8 mouse cellular contexts compared by ENCODE assay signal in the genomic region with DNA sequence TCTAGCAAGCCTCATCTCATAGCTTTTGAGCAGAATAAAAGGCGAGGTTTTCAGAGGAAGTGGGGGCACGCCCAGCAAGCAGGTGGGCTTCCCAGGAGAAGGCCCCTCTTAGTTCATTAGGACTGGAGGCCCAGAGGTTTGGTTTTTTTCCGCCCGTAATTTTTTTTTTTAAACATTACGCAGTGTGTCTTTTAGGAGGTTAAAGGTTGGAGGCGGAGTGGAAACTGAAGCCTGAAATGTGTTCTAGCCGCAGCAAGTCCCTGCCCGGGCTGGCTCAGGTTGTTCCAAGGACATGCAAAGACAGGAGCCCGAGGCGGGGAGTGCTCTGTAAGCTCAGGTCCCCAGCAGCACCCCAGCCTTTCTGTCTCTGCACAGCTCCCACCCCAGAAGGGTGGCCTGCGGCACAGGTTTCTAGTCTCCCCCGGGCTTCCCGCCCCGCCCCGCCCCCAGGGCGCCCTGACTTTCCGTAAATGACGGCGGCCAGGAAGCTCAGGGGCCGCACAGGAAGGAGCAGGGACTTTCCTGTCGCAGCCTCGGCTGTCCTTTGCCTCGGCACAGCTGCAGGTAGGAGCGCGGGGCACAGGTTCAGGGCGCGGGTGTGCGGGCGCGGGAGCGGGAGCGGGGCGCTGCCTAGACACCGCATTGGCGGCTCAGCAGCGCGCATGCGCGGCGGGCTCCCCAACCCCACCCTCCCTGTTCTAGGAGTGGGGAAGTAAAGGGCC. TPM values are rescaled to one million over a fixed set of nuclear protein-coding genes. Genes with fewer than 3 reads are reported as not detected.
DNase-seq lines count a peak whose midpoint lies in the region; ATAC-seq and TF ChIP-seq lines count a peak whose summit lies in the region.

Gene Jak3, plus strand, starts transcription at position 277 of the 722 bp plus-strand sequence.

- no peak for TF ChIP-seq CTCF in Patski (IDR thresholded peaks at IDR 0.05)
- no peak for TF ChIP-seq CTCF in heart, adult 2 months (IDR thresholded peaks at IDR 0.05)

- 0 out of 2 replicates have a peak, but pooled peaks have one; percentile 31 for TF ChIP-seq EP300 in heart, adult 2 months (IDR thresholded peaks at IDR 0.05; ENCODE audit: insufficient read depth, low read depth, low read length)

- H3K9ac ChIP-seq in heart, adult 2 months (ENCODE audit: low read depth, low read length): peak within 1 kb of the TSS; percentile 96

- CTCF ChIA-PET in Patski (lab: Charles Lee): interaction anchor here (2.0 kb wide), 1 partner anchor 16 kb away, joined by 10 read pairs; no protein-coding TSS in a partner anchor

- H3K4me3 ChIP-seq in heart, adult 2 months: peak within 1 kb of the TSS; percentile 76

- H3K79me2 ChIP-seq in heart, adult 2 months (replicated peaks; ENCODE audit: control insufficient read depth, insufficient read depth, low read length): no peaks in the 10 kb centered on the region

- no peak for ATAC-seq in Patski
- ATAC-seq in neutrophil, adult 5-6 weeks (ENCODE audit: extremely low read depth, insufficient number of reproducible peaks, low FRiP score, poor library complexity, severe bottlenecking): peak; percentile 33

- H3K4me1 ChIP-seq in heart, adult 2 months (ENCODE audit: control insufficient read depth, insufficient read depth, low read length): peaks cover 7% of the 10 kb centered on the region; the same call in 1 of the 2 replicates

- H3K27me3 ChIP-seq in Patski: no peaks in the 10 kb centered on the region
- H3K27me3 ChIP-seq in heart, adult 2 months (ENCODE audit: control insufficient read depth, insufficient read depth, low read length): no peaks in the 10 kb centered on the region

- peak; percentile 66 for TF ChIP-seq POLR2A in heart, adult 2 months (IDR thresholded peaks at IDR 0.05; ENCODE audit: insufficient read depth, low read depth, low read length)

- peak within 1 kb of the TSS; percentile 98 for H3K27ac ChIP-seq in heart, adult 2 months

- H3K36me3 ChIP-seq in heart, adult 2 months (ENCODE audit: control insufficient read depth, insufficient read depth, low read length): no peaks in the 10 kb centered on the region

- POLR2A ChIA-PET in Patski (lab: Charles Lee): interaction anchor here (0.7 to 0.9 kb wide), 2 partner anchors 21 to 33 kb away, joined by 3 to 4 read pairs; no protein-coding TSS in a partner anchor

- DNase-seq in CD4-positive, CD25-positive, alpha-beta regulatory T cell, adult 2 months (ENCODE audit: low read depth, low spot score): peak; percentile 90
- no peak for DNase-seq in Patski (ENCODE audit: low read depth, low spot score)
- peak; percentile 72 to 78 for DNase-seq in cerebellum, postnatal 10 days
- peak; percentile 81 to 84 for DNase-seq in heart, adult 2 months
- DNase-seq in kidney, adult 18-20 months: peak; percentile 78
- DNase-seq in lung, adult 18-20 months: peak; percentile 52 to 53
- DNase-seq in yolk sac, embryonic 10.5 days (ENCODE audit: low spot score): peak; percentile 71

- intact Hi-C loops in heart, adult 2 months (cut with DNase I): loop anchor here (1.0 kb wide), 1 partner anchor 25 kb away; the partner anchor contains the start of gene B3gnt3

- in situ Hi-C loops in Patski (cut with MboI; ENCODE audit: low pct_unique_long_range_greater_than_20kb): no loop called here

- 3% methylated on average over 40 of the region's 40 CpGs for WGBS in heart, adult 2 months

RNA-seq across cellular contexts. Expression of gene Jak3, which starts in this region (rescaled TPM):
- 26.7 TPM for polyA plus RNA-seq in Patski (2021)
- total RNA-seq in heart, adult 2 months (2021): 1 to 10 TPM; 8.1 to 8.6 TPM
- 23.3 and 24.0 TPM in 2 replicates for polyA plus RNA-seq in heart, adult 2 months (2012; rRNA removed)
- 19.0 and 25.7 TPM in 2 replicates for total RNA-seq in neutrophil, adult 5-6 weeks (2017)
